Mouse (Mus musculus) layer of hippocampus, adult 2 months (tissue): Measurements from ENCODE around the gene S100a11. TPM values are rescaled to one million over a fixed set of nuclear protein-coding genes. Genes with fewer than 3 reads are reported as not detected.
"Not testable (repeated sequence)": the region's sequence is repeated elsewhere in the genome, so short reads cannot be mapped to it uniquely, and the experiment has no call there.

Source experiments
- DNase-seq, 2 experiments: peaks; one replicate each; pipeline ENCODE4 v3.0.0; 2022; ENCODE audit warnings: low spot score in 2 of 2
- H3K27ac ChIP-seq: fragments of 200-600 bp; 2 replicates; pipeline ENCODE4 v1.8.1; 2022
- H3K4me3 ChIP-seq: fragments of 200-600 bp; 2 replicates; pipeline ENCODE4 v1.8.1; 2022; ENCODE audit warnings: mild to moderate bottlenecking
- CTCF ChIP-seq: fragments of 200-600 bp; conservative IDR thresholded peaks from 2 replicates; pipeline ENCODE4 v1.8.1; 2022; ENCODE audit warnings: antibody characterized with exemption, mild to moderate bottlenecking, moderate library complexity
- long read RNA-seq, 2 experiments: library from polyadenylated mRNA; stranded (forward); transcript quantifications; one replicate each; pipeline ENCODE4 v2.0.0; 2021; ENCODE audit warnings: borderline mapping rate in 2 of 2
- total RNA-seq, 2 experiments: library from RNA; stranded (reverse); gene quantifications; 2 replicates each; pipeline ENCODE4 v1.2.3; 2021

S100a11 gene
- total RNA-seq = 1 to 10 TPM; 6.8 to 7.4 TPM
- long read RNA-seq, experiment 1, partial matches to known transcripts = 0 of 1 reads
- long read RNA-seq, experiment 1, other reads (novel, unspliced or antisense) = 0 of 1 reads
- long read RNA-seq, experiment 2, partial matches to known transcripts = 0 of 3 reads
- long read RNA-seq, experiment 2, other reads (novel, unspliced or antisense) = 0 of 3 reads

DNA sequence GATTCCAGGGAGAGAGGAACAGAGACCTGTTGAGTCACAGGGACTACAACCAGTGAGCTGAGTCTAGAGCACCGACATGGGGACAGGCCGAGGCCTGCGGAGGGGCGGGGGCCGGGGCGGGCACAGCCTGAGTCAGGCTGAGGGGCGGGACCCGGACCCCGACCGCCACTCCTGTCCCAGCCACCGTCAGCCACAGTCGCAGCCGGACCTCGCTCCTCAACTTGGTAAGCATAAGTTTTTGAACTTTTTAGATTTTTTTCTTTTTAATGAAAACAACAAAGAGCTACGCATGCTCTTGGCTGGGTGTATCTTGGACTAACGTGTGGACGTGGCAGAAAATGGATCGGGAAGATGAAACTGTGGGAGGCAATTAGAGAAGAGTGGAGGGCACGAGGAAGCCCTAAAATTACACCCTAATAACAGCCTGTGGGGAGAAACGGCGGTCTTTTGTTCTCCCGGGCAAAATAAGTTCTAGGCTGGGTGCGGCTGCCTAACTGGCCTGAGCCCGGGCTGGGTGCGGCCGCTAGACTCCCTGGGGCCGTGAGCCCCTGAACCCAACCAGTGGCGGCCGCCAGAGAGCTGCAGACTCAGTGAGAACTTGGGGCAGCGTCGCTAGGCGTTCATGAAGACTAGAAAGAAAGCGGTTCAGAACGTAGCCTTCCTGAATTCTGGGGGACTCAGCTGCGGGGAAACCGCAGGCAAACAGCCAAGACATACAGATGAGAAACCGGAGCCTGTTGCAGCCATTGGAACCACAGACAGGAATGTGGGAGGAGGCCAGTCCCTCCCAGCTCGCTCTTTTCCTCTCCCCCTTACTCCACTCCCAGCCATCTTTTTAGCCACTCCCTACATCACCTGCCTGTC, at the start of gene S100a11:
Gene S100a11 (plus strand): TSS at position 159 of the 864 bp plus-strand sequence.
- Histone ChIP-seq H3K27ac (peak within 1 kb of the TSS; percentile 44; the same call in 1 of the 2 replicates), H3K4me3 (peak within 1 kb of the TSS; percentile 55)
- DNase-seq = no peak
- no peak for TF ChIP-seq CTCF

DNA sequence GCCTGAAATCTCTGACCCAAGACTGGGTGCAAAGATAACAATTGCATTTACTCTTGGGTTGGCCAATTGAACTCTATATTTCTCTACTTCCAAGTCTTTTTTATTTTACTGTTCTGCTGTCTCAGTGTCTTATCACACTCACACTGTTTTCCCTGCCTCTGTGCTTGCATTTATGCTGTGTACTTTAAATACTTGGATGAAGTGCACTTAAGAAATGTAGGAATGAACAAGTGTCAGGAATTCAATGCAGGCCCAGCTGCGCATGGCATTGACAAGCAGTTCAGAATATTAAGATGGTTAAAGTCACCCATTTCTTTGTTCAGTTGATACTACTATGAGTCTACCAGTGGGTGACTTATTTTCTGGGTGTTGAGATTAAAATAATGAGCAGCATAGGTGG, 40.2 kb upstream of the S100a11 start:
- Histone ChIP-seq H3K27ac (no peak overlapping the region), H3K4me3 (no peak overlapping the region)
- no peak for DNase-seq
- no peak for TF ChIP-seq CTCF

DNA sequence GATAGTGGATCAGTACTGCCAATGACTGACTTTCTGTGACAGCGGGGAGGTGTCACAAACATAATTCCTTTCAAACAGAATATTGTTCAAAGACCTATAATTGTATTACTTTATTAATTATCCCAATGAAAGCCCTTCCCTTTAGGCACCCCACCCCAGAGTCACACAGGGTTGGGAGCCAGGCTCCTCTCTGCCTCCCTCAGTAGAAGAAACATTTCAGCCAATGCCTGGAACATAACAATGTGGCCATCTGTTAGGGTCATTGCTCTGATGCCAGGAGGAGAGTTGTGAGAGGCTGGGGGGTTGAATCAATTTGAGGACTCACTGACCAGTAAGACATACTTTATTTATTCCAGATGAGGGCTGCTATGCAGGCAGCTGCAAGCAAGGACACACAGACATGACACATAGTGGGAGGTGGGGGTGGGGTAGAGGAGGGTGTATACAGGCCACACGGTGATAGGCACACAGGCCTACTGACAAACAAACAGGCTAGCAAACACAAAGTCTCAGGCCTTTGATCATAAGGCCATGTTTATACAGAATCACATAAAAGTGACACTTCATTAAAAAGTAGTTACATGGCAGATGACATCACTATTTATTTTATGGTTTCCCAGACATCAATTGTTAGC, 38.2 kb upstream of the S100a11 start:
- H3K4me3 ChIP-seq = no peak overlapping the region
- no peak overlapping the region for H3K27ac ChIP-seq
- no peak for DNase-seq
- TF ChIP-seq CTCF = no peak

DNA sequence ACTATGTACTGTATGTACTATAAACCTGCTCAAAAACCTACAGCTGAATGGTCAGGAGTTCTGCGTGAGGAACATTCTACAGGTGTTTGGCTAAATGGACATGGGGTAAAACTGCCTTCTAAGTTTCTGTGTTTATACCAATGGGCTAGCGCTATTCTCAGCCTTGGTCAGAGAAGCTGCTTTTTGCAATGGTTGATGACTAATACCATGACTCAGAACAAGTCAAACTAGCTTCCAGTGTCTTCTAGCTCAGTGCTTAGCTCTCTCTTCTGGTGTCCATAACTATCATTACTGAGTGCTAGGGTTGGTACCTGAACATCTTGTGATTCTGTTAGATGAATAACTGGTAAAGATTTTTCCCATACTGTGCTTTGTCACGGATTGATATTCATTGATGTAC, 34.7 kb upstream of the S100a11 start:
- no peak for DNase-seq
- H3K4me3 ChIP-seq = no peak overlapping the region
- TF ChIP-seq CTCF = no peak
- H3K27ac ChIP-seq = no peak overlapping the region

DNA sequence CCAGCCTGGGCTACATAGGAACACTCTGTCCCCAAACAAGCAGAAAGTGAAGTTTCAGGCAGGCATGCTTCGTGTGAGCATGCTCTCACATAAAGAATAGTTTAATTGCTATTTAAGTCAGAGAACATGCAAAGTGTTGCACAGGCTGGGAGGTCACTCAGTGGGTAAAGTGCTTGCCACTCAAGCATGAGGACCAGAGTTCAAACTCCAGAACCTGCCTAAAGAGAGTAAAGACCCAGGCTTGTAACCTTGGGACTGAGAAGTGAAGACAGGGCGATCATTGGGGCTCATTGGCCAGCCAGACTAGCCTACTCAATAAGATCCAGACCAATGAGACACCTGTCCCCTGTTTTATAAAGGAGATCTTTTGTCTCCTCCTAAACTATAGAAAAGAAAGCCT, 31.7 kb upstream of the S100a11 start:
- no peak for DNase-seq
- H3K4me3 ChIP-seq = no peak overlapping the region
- no peak for TF ChIP-seq CTCF
- no peak overlapping the region for H3K27ac ChIP-seq

DNA sequence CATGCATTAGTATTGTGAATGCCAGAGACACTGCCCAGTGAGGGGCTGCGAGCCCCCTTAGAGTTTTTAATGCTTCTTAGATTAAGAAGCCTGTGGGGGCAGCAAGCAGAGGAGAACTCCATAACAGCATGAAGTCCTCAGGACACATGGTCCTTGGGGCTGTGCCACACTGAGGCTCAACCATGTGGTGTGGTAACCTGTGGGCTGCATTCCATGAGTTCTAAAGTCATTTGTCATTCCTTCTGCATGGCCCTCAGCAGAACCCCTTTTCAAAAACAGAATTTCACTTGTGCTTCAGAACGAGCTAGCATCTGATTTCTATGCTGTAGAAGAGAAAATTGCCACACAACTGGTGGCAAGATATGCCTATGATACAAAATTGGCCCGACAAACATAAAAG, 28.1 kb upstream of the S100a11 start:
- TF ChIP-seq CTCF = no peak
- no peak for DNase-seq
- H3K27ac ChIP-seq = no peak overlapping the region
- no peak overlapping the region for H3K4me3 ChIP-seq

DNA sequence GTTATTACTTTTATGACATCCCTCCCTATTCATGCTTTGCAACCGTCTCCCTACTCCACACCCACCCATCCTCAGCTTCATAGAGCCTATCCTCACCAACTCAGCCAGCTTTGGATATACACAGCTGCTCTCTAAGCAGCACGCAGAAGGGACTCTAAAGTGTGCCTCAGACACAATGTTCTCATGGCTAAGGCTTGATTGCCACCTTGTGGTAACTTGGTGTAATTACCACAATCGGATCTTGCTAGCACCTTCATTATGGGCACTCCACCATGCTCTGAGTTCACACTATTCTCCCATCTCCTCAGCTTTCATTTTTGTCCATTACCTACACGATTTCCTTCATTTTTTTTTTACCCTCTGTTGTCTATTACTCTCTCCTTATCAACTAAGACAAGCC, 26.3 kb upstream of the S100a11 start:
- peak; percentile 88 for TF ChIP-seq CTCF
- Histone ChIP-seq H3K27ac (no peak overlapping the region), H3K4me3 (no peak overlapping the region)
- peak; percentile 66 to 69 for DNase-seq

DNA sequence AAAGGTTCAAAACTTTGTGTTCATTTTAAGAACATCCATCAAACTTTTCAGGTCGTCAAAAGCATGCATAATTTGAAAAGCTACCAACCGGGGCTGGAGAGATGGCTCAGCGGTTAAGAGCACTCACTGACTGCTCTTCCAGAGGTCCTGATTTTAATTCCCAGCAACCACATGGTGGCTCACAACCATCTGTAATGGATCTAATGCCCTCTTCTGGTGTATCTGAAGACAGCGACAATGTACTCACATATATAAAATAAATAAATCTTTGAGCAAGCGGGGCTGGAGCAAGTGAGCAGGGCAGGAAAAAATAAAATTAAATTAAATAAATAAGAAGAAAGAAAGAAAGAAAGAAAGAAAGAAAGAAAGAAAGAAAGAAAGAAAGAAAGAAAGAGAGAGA, 25.5 kb upstream of the S100a11 start:
- not testable (repeated sequence) for H3K27ac ChIP-seq, DNase-seq

DNA sequence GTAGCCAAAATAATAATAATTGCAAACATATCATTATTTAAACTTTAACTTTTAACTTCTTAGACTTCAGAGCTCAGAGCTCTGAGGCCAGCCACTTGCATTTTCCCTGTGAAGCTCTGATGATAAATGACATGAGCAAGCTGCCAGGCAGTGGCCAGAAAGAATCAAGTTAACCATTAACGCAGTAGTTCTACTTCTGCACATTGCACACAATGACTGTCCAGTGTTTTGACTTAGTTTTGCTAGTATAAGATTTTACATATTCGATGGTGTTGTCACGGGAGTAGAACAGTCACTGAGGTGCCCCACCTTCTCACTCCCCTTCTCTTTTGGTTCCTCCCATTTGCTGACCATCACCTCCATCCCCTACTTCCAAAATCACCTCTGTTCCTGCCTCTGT, 23.2 kb upstream of the S100a11 start:
- TF ChIP-seq CTCF = no peak
- no peak for DNase-seq
- Histone ChIP-seq H3K27ac (no peak overlapping the region), H3K4me3 (no peak overlapping the region)

More for the DNA sequence above, 25.5 kb upstream of the S100a11 start:
- H3K4me3 ChIP-seq = not testable (repeated sequence)
- TF ChIP-seq CTCF = peak; percentile 52

DNA sequence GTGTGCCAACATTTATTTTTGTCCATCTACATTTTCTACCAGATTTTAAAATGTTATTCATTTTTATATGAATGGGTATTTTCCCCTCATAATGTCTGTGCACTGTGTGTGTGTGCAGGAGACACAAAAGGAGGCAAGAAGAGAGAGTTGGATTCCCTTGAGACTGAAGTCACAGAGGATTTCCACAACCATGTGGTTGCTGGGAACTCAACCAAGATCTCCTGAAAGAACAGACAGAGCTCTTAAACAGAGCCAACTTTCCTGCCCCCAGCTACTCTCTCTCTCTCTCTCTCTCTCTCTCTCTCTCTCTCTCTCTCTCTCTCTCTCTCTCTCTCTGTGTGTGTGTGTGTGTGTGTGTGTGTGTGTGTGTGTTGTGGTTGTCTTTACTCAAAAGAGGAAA, 21.2 kb upstream of the S100a11 start:
- Histone ChIP-seq H3K4me3 (no peak overlapping the region), H3K27ac (no peak overlapping the region)
- no peak for DNase-seq
- no peak for TF ChIP-seq CTCF

DNA sequence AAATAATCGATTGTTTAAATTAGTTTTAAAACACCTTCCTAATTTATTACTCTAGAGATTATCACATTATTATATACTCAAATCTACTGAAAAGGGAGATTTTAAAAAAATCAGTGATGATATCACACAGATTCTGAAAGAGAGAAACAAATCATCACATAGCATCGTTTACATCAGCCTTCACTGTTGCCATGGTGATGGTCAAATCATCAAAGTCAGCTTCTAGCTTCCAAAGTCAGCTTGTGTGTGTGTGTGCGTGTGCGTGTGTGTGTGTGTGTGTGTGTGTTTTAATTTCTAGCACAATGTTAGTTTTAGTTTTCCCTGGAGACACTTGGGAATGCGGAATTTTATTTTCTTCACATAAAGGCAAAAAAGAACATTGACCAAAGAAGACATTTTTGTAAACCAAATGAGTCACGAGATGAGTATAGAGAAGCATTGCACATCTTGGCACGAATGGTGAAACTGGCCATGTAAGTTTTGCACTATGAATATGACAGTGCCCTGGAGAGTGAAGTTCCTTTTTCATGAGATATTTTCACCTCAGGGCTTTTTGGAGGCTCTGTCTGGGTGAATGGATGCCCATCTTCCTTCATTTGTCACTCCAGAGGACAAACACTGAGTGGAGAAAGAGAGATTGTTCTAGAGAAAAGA, 15.6 kb upstream of the S100a11 start:
- H3K4me3 ChIP-seq = no peak overlapping the region
- no peak overlapping the region for H3K27ac ChIP-seq
- TF ChIP-seq CTCF = no peak
- no peak for DNase-seq

DNA sequence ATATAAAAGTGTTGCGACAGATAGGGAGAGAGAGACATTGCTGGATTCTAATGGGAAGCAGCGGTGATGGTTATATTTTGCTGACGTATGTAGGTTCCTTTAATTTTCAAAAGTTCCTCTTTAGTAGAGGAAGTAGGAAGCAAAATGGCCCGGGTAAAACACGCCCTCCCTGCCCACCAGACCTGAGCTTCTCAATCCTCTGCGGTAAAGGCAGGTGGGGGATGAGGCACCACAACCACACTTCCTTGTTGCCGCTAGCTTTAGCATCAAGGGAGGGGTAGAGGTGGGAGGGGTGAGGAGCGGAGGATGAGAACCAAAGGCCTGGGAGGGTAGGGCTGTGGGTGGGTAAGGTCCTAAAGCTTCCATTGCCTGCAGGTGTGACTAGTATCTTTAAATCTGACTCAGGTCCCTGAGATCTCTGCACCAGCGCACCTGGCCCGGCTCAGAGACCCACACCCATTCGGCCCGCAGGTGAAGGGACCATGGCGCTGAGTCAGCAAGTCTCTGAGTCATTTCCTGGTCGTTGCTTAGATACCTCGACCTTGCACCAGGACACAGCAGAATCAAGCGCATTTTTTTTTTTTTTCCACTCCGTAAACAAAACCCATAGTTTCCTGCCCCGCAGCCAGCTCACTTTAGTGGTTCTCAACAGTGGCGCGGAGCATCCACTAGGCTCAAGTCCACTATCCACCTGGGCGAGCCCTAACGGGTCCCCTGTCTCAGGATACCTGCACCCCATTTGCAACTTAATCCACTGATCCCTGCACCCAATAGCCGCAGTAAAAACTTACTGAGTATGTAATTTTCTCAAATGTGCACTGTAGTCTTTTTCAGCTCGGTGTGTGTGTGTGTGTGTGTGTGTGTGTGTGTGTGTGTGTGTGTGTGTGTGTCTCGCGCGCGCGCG, 14.1 kb upstream of the S100a11 start:
- H3K4me3 ChIP-seq = peak overlapping the region; percentile 10; the same call in 1 of the 2 replicates
- no peak overlapping the region for H3K27ac ChIP-seq
- no peak for TF ChIP-seq CTCF
- DNase-seq = no peak
